Mouse (Mus musculus): Measurements from ENCODE around the gene Kif6.

DNA sequence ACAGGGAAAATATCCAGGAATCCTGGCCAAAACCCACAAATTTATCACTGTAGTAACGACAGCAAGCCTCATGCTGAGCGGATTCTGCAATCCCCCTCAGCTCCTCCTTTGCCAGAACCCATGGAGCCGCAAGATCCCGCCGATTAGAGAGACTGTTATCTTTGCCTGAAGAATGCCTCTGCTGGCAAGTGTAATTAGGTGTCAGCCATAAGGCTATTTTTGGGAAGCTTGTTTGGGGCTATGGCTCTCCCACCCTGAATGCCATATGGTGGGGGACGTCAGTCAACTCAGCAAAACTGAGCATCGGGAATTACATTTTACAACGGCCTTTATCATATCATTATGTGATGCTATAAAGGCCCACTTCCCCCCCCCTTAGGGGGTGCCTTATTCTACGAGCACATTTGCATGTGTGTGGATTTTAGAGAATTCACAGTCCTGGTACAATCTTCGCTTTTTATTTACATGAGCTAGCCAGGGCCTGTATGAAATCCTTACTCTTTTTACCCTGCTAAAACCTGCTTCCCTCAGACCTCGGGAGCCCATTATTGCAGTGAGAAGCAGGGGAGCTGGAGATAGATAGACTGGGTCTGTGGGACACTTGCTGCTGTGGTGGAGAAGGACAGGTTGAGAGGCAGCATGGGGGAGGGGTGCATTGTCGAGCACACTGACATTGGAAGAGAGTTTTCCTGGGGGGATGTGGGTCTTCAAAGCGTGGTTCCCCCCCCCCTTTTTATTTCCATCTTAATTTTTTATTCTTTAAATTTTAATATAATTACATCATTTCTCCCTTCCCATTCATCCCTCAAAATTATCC, 252.6 kb downstream of the Kif6 start:
- TF ChIP-seq CTCF (IDR thresholded peaks at IDR 0.05), result no peak
- TF ChIP-seq EP300 (IDR thresholded peaks at IDR 0.05), result no peak

Data from lung, postnatal 0 days (tissue).